Mouse (Mus musculus) kidney, adult 2 months (tissue): ENCODE data around the gene Wasf3. TPM values are rescaled to one million over a fixed set of nuclear protein-coding genes. Genes with fewer than 3 reads are reported as not detected.
"Not testable (repeated sequence)": the region's sequence is repeated elsewhere in the genome, so short reads cannot be mapped to it uniquely, and the experiment has no call there.

Experiments
- DNase-seq: peaks from one replicate; pipeline ENCODE4 v3.0.0; 2021
- H3K27ac ChIP-seq: fragments of 200-500 bp; 2 replicates; pipeline ENCODE4 v1.5.1; 2012; ENCODE audit warnings: low read depth, low read length, control low read depth, inconsistent platforms; ENCODE audit not compliant: insufficient read depth
- H3K27me3 ChIP-seq: fragments of 200-500 bp; replicated peaks from 2 replicates; pipeline ENCODE4 v1.6.1; 2012; ENCODE audit warnings: mild to moderate bottlenecking, moderate library complexity, low read length, inconsistent platforms; ENCODE audit not compliant: control insufficient read depth, insufficient read depth
- H3K36me3 ChIP-seq: fragments of 200-500 bp; 2 replicates; pipeline ENCODE4 v1.6.1; 2012; ENCODE audit warnings: mild to moderate bottlenecking, moderate library complexity, low read length, inconsistent platforms; ENCODE audit not compliant: control insufficient read depth, insufficient read depth
- H3K4me1 ChIP-seq: fragments of 200-500 bp; 2 replicates; pipeline ENCODE4 v1.6.1; 2011; ENCODE audit warnings: low read length; ENCODE audit not compliant: control insufficient read depth, insufficient read depth
- H3K4me3 ChIP-seq: fragments of 200-500 bp; 2 replicates; pipeline ENCODE4 v1.5.1; 2011; ENCODE audit warnings: mild to moderate bottlenecking, low read depth, low read length, control low read depth; ENCODE audit not compliant: insufficient read depth
- CTCF ChIP-seq: fragments of 200-500 bp; conservative IDR thresholded peaks from 2 replicates; pipeline ENCODE4 v1.5.1; 2011; ENCODE audit warnings: low read depth, mild to moderate bottlenecking, control low read depth, low read length, moderate library complexity, mixed read lengths; ENCODE audit not compliant: insufficient read depth, insufficient read length
- POLR2A ChIP-seq: fragments of 200-500 bp; IDR thresholded peaks from one replicate; pipeline ENCODE4 v1.6.1; 2011; ENCODE audit warnings: low read depth, low read length, control low read depth
- WGBS: fragments of 180-500 bp; shearing (Covaris S2); methylation state at CpG from one replicate; pipeline ENCODE4 v1.1.7; 2018; 5-methylcytosine and 5-hydroxymethylcytosine counted together
- polyA plus RNA-seq: library from polyadenylated mRNA; depleted of rRNA; stranded (reverse); fragments of >200 nt; gene quantifications from 2 replicates; pipeline ENCODE4 v1.2.3, GENCODE M21; 2012; rRNA removed

Gene Wasf3
- polyA plus RNA-seq, 1 experiment: 5.9 TPM

DNA sequence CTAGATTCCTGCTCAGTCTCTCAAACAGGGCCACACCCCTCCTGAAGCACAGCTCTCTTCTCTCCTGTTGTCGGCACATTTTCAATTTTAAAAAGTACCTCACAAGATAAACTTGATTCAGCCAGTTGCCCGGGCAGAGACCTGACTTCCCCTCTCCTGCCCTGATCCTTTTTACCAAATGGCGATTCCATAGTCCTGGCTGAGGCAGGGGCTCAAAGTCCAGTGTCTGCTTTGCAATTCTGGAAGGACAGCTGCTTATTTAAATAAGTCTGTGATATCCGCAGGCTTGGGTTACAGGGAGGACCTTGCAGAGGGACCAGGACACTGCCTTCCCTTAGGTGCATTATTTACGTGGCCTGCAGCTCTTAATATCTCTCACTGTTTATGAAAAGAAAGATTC is 86.5 kb downstream of the Wasf3 start:
- Histone ChIP-seq H3K27me3 (no peaks in the 10 kb centered on the region), H3K4me3 (no peak overlapping the region), H3K27ac (no peak overlapping the region), H3K36me3 (no peaks in the 10 kb centered on the region), H3K4me1 (no peaks in the 10 kb centered on the region)
- DNase-seq: peak; percentile 47
- WGBS: 58% methylated on average over 5 of the region's 5 CpGs
- TF ChIP-seq POLR2A (no peak), CTCF (no peak)

DNA sequence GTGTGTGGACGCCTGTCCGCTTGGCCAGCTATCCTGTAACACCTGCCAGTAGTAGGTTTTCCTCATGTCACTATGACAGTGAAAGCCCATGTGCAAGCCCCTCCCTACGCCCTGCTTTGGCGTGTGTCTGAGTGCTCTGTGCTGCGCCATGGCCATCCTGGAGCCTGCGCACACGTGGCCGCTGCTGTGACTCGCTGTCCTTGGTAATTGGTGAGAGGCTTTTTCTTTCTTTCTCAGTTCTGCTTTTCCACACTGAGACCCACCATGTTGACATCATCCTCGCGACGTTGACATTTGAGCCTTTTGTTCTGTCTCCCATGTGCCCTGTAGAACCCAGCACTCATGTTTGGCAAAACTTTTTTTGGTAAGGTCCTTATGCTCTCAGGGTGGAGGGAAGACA is 87.0 kb downstream of the Wasf3 start:
- H3K36me3 ChIP-seq: no peaks in the 10 kb centered on the region
- 88% methylated on average over 12 of the region's 12 CpGs for WGBS
- DNase-seq: no peak

DNA sequence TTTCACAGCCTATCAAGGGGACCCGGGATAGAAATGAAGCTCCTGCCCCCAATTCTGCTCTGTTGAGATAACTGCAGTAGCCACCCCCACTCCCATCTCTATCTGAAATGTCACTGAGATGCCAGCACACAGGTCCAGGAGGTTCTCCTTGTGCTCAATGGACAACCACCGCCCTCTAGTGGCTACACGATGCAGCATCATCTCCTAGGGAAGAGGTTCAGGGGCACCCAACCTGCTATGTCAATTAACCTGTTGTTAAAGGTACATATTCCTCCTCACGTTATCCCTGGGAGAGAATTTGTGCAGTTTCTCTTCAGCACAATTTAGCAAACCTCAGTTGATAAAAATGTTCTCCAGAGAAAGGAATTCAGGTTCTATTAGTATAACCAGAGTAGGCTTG is 94.8 kb downstream of the Wasf3 start:
- not testable (repeated sequence) for H3K4me3 ChIP-seq, H3K36me3 ChIP-seq, H3K27me3 ChIP-seq, H3K27ac ChIP-seq, H3K4me1 ChIP-seq
- DNase-seq: peak; percentile 45
- TF ChIP-seq CTCF: peak; percentile 42
- WGBS: 6% methylated on average over 4 of the region's 4 CpGs

More for the DNA sequence above, 87.0 kb downstream of the Wasf3 start:
- TF ChIP-seq POLR2A: no peak
- TF ChIP-seq CTCF: no peak
- no peak overlapping the region for H3K27ac ChIP-seq
- H3K4me3 ChIP-seq: no peak overlapping the region
- no peaks in the 10 kb centered on the region for H3K27me3 ChIP-seq
- no peaks in the 10 kb centered on the region for H3K4me1 ChIP-seq

DNA sequence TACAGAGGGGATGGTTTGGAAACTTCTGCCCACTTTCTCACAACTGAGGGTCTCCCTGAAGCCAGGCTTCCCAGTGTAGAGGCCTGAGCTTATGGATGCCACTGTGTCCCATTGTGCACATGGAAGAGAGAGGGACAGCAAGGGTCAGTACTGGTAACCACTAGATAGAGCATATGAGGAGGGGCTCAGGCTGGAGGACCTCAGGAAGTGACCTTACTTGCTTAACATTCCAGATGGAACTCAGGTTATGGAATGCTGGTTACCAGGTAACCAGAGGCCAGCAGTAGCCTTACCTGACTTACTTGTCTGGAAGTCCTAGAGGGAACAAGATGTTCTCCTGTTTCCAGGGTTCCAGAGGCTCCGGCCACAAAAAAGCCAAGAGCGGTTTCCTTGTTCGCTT is 96.9 kb downstream of the Wasf3 start, which contains the start of gene Gm6408:
Gene Gm6408 (plus strand): TSS at position 301 of the 400 bp plus-strand sequence.
- not testable (repeated sequence) for H3K27ac ChIP-seq, DNase-seq, H3K4me1 ChIP-seq, H3K36me3 ChIP-seq, H3K27me3 ChIP-seq, H3K4me3 ChIP-seq
- 71% methylated on average over 3 of the region's 3 CpGs for WGBS

DNA sequence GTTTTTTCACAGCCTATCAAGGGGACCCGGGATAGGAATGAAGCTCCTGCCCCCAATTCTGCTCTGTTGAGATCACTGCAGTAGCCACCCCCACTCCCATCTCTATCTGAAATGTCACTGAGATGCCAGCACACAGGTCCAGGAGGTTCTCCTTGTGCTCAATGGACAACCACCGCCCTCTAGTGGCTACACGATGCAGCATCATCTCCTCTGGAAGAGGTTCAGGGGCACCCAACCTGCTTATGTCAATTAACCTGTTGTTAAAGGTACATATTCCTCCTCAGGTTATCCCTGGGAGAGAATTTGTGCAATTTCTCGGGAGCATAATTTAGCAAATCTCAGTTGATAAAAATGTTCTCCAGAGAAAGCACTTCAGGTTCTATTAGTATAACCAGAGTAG is 104.2 kb downstream of the Wasf3 start:
- H3K4me1 ChIP-seq, H3K27ac ChIP-seq, H3K36me3 ChIP-seq, H3K27me3 ChIP-seq, H3K4me3 ChIP-seq: not testable (repeated sequence)
- 0 out of 2 replicates have a peak, but pooled peaks have one; percentile 4 for TF ChIP-seq CTCF
- 11% methylated on average over 3 of the region's 4 CpGs for WGBS
- DNase-seq: peak; percentile 39

DNA sequence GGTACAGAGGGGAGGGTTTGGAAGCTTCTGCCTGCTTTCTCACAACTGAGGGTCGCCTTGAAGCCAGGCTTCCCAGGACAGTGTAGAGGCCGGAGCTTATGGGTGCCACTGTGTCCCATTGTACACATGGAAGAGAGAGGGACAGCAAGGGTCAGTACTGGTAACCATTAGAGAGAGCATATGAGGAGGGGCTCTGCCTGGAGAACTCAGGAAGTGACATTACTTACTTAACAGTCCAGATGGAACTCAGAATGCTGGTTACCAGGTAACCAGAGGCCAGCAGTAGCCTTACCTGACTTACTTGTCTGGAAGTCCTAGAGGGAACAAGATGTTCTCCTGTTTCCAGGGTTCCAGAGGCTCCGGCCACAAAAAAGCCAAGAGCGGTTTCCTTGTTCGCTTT is 106.3 kb downstream of the Wasf3 start, which contains the start of gene Gm6370:
Gene Gm6370 (plus strand): TSS at position 301 of the 400 bp plus-strand sequence.
- not testable (repeated sequence) for H3K4me1 ChIP-seq, H3K36me3 ChIP-seq, H3K27ac ChIP-seq, H3K27me3 ChIP-seq, DNase-seq, H3K4me3 ChIP-seq
- WGBS: no CpG with 5 or more reads among the region's 5 CpGs

DNA sequence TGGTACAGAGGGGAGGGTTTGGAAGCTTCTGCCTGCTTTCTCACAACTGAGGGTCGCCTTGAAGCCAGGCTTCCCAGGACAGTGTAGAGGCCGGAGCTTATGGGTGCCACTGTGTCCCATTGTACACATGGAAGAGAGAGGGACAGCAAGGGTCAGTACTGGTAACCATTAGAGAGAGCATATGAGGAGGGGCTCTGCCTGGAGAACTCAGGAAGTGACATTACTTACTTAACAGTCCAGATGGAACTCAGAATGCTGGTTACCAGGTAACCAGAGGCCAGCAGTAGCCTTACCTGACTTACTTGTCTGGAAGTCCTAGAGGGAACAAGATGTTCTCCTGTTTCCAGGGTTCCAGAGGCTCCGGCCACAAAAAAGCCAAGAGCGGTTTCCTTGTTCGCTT is 117.3 kb downstream of the Wasf3 start, which contains the start of gene 4930449I24Rik:
Gene 4930449I24Rik (plus strand): TSS at position 301 of the 400 bp plus-strand sequence.
- not testable (repeated sequence) for H3K27ac ChIP-seq, H3K4me1 ChIP-seq, DNase-seq, H3K36me3 ChIP-seq, H3K4me3 ChIP-seq, H3K27me3 ChIP-seq
- WGBS: no CpG with 5 or more reads among the region's 5 CpGs

DNA sequence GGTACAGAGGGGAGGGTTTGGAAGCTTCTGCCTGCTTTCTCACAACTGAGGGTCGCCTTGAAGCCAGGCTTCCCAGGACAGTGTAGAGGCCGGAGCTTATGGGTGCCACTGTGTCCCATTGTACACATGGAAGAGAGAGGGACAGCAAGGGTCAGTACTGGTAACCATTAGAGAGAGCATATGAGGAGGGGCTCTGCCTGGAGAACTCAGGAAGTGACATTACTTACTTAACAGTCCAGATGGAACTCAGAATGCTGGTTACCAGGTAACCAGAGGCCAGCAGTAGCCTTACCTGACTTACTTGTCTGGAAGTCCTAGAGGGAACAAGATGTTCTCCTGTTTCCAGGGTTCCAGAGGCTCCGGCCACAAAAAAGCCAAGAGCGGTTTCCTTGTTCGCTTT is 129.0 kb downstream of the Wasf3 start, which contains the start of gene Gm3402:
Gene Gm3402 (plus strand): TSS at position 301 of the 400 bp plus-strand sequence.
- not testable (repeated sequence) for H3K27ac ChIP-seq
- 88% methylated on average over 1 of the region's 5 CpGs for WGBS

More for the DNA sequence above, 129.0 kb downstream of the Wasf3 start, which contains the start of gene Gm3402:
- not testable (repeated sequence) for H3K4me3 ChIP-seq, H3K36me3 ChIP-seq, DNase-seq, H3K4me1 ChIP-seq, H3K27me3 ChIP-seq

Other genes starting within 250 kb of the Wasf3 start
- not detected in 2 replicates for gene Gm5565, start 224.4 kb upstream of the Wasf3 start, polyA plus RNA-seq
- gene Gm6309, start 214.3 kb upstream of the Wasf3 start, polyA plus RNA-seq: not detected in 2 replicates
- 1.7 and 2.1 TPM in 2 replicates for gene 1700001J03Rik, start 199.7 kb upstream of the Wasf3 start, polyA plus RNA-seq
- 34.8 and 36.2 TPM in 2 replicates for gene Rnf6, start 163.4 kb upstream of the Wasf3 start, polyA plus RNA-seq
- 34.5 and 38.4 TPM in 2 replicates for gene Cdk8, start 153.8 kb upstream of the Wasf3 start, polyA plus RNA-seq
- gene Gm6408, start 97.0 kb downstream of the Wasf3 start, polyA plus RNA-seq: not detected in 2 replicates
- not detected in 2 replicates for gene Gm6370, start 106.4 kb downstream of the Wasf3 start, polyA plus RNA-seq
- not detected in 2 replicates for gene 4930449I24Rik, start 117.4 kb downstream of the Wasf3 start, polyA plus RNA-seq
- gene Gm3402, start 129.1 kb downstream of the Wasf3 start, polyA plus RNA-seq: not detected in 2 replicates
- gene Gm3404, start 140.8 kb downstream of the Wasf3 start, polyA plus RNA-seq: 0.08 TPM in 1 of 2 replicates, not detected in the other
- gene Gm3409, start 152.7 kb downstream of the Wasf3 start, polyA plus RNA-seq: not detected in 2 replicates
- not detected in 2 replicates for gene Gm3415, start 171.2 kb downstream of the Wasf3 start, polyA plus RNA-seq
- 1.5 and 1.7 TPM in 2 replicates for gene Gpr12, start 200.3 kb downstream of the Wasf3 start, polyA plus RNA-seq